Mouse (Mus musculus) limb, embryonic 10.5 days (tissue): Measurements from ENCODE around the gene Gm7102. TPM values are rescaled to one million over a fixed set of nuclear protein-coding genes. Genes with fewer than 3 reads are reported as not detected.

Experiments used
- DNase-seq: peaks from one replicate; pipeline ENCODE4 v3.0.0-alpha.2; 2017; ENCODE audit warnings: low spot score
- H3K27ac ChIP-seq: fragments of 300-500 bp; sonication (generic); 2 replicates; pipeline ENCODE4 v1.5.1; 2016; ENCODE audit warnings: mild to moderate bottlenecking
- H3K27me3 ChIP-seq: fragments of 300-500 bp; sonication (generic); 2 replicates; pipeline ENCODE4 v1.6.1; 2016; ENCODE audit warnings: low read depth, mild to moderate bottlenecking; ENCODE audit not compliant: poor library complexity, severe bottlenecking
- H3K36me3 ChIP-seq: fragments of 300-500 bp; sonication (generic); 2 replicates; pipeline ENCODE4 v1.6.1; 2016; ENCODE audit warnings: mild to moderate bottlenecking, moderate library complexity
- H3K4me1 ChIP-seq: fragments of 300-500 bp; sonication (generic); 2 replicates; pipeline ENCODE4 v1.6.1; 2016
- H3K4me3 ChIP-seq: fragments of 300-500 bp; sonication (generic); 2 replicates; pipeline ENCODE4 v1.5.1; 2016; ENCODE audit warnings: mild to moderate bottlenecking, moderate library complexity
- H3K9me3 ChIP-seq: fragments of 300-500 bp; sonication (generic); replicated peaks from 2 replicates; pipeline ENCODE4 v1.6.1; 2016; ENCODE audit warnings: mild to moderate bottlenecking
- WGBS: fragments of 180-500 bp; shearing (Covaris S2); methylation state at CpG from one replicate; pipeline ENCODE4 v1.1.7; 2016; 5-methylcytosine and 5-hydroxymethylcytosine counted together
- polyA plus RNA-seq: library from polyadenylated mRNA; unstranded; fragments of >200 nt; fragmentation: Nextera tagmentation; extraction: Ambion mirVana; gene quantifications from 2 replicates; pipeline ENCODE4 v1.2.1, GENCODE M21; 2016

The Gm7102 gene
- polyA plus RNA-seq, 1 experiment from 2014 or later, result 0.13 TPM

GRCm38 (mm10) chr19:61131096-61131495 is 45.0 kb downstream of the Gm7102 start:
- Histone ChIP-seq H3K27me3 (no peaks in the 10 kb centered on the region), H3K4me3 (no peak overlapping the region), H3K27ac (no peak overlapping the region), H3K4me1 (no peaks in the 10 kb centered on the region), H3K9me3 (no peaks in the 10 kb centered on the region), H3K36me3 (peaks cover 14% of the 10 kb centered on the region)
- no peak for DNase-seq
- 86% methylated on average over 10 of the region's 10 CpGs for WGBS

Other genes starting within 250 kb of the Gm7102 start
- gene Zfp950, start 35.5 kb downstream of the Gm7102 start, polyA plus RNA-seq, result 22.5 and 37.3 TPM in 2 replicates
- gene Gm6020, start 7.6 kb upstream of the Gm7102 start, polyA plus RNA-seq, result not detected in 2 replicates
- gene Csf2ra, start 52.1 kb upstream of the Gm7102 start, polyA plus RNA-seq, result 10.6 and 20.2 TPM in 2 replicates
- gene Gm21060, start 120.8 kb upstream of the Gm7102 start, polyA plus RNA-seq, result not detected in 2 replicates